Mouse (Mus musculus): ENCODE results near the gene Vasp.

Gene Vasp

GRCm38 (mm10) chr7:19208201-19208910 is 63.3 kb downstream of the Vasp start:
- DNase-seq = no peak
